Mouse (Mus musculus) neural tube, embryonic 15.5 days (tissue): ENCODE measurements around the gene Cadps. TPM values are rescaled to one million over a fixed set of nuclear protein-coding genes. Genes with fewer than 3 reads are reported as not detected.

Experiments
- ATAC-seq: fragments of 200-750 bp; cut with Nextera tagmentation; 2 replicates; pipeline ENCODE4 v1.8.0; 2017; ENCODE audit warnings: mild to moderate bottlenecking, moderate TSS enrichment, moderate library complexity; ENCODE audit not compliant: low FRiP score
- H3K27ac ChIP-seq: fragments of 300-500 bp; sonication (generic); replicated peaks from 2 replicates; pipeline ENCODE4 v1.5.1; 2015; ENCODE audit warnings: mild to moderate bottlenecking, inconsistent platforms
- H3K27me3 ChIP-seq: fragments of 300-500 bp; sonication (generic); replicated peaks from 2 replicates; pipeline ENCODE4 v1.6.1; 2015; ENCODE audit warnings: inconsistent platforms
- H3K36me3 ChIP-seq: fragments of 300-500 bp; sonication (generic); 2 replicates; pipeline ENCODE4 v1.6.1; 2015; ENCODE audit warnings: inconsistent platforms
- H3K4me1 ChIP-seq: fragments of 300-500 bp; sonication (generic); 2 replicates; pipeline ENCODE4 v1.6.1; 2015; ENCODE audit warnings: inconsistent platforms
- H3K4me2 ChIP-seq: fragments of 300-500 bp; sonication (generic); 2 replicates; pipeline ENCODE4 v1.6.1; 2015; ENCODE audit warnings: inconsistent platforms, mild to moderate bottlenecking, moderate library complexity
- H3K4me3 ChIP-seq: fragments of 300-500 bp; sonication (generic); replicated peaks from 2 replicates; pipeline ENCODE4 v1.5.1; 2015; ENCODE audit warnings: mild to moderate bottlenecking, inconsistent platforms
- H3K9ac ChIP-seq: fragments of 300-500 bp; sonication (generic); replicated peaks from 2 replicates; pipeline ENCODE4 v1.6.1; 2015; ENCODE audit warnings: mild to moderate bottlenecking, inconsistent platforms
- H3K9me3 ChIP-seq: fragments of 300-500 bp; sonication (generic); replicated peaks from 2 replicates; pipeline ENCODE4 v1.6.1; 2016; ENCODE audit warnings: inconsistent platforms
- WGBS: fragments of 180-500 bp; shearing (Covaris S2); methylation state at CpG from one replicate; pipeline ENCODE4 v1.1.7; 2015; ENCODE audit warnings: mixed read lengths; 5-methylcytosine and 5-hydroxymethylcytosine counted together
- polyA plus RNA-seq: library from polyadenylated mRNA; unstranded; fragments of >200 nt; fragmentation: Nextera tagmentation; extraction: Ambion mirVana; gene quantifications from 2 replicates; pipeline ENCODE4 v1.2.1, GENCODE M21; 2015

Gene Cadps
- polyA plus RNA-seq, 1 experiment from 2014 or later: 44.1 TPM

GRCm38 (mm10) chr14:12549290-12549689 is 273.6 kb downstream of the Cadps start:
- no peak overlapping the region for H3K9ac ChIP-seq
- no peak for ATAC-seq

GRCm38 (mm10) chr14:12547496-12547895 is 275.4 kb downstream of the Cadps start:
- Histone ChIP-seq H3K4me1 (no peaks in the 10 kb centered on the region), H3K27me3 (no peaks in the 10 kb centered on the region), H3K36me3 (peaks cover 31% of the 10 kb centered on the region), H3K4me3 (no peak overlapping the region), H3K27ac (no peak overlapping the region), H3K4me2 (no peak overlapping the region), H3K9ac (no peak overlapping the region), H3K9me3 (no peaks in the 10 kb centered on the region)
- 99% methylated on average over 4 of the region's 4 CpGs for WGBS
- ATAC-seq: no peak

More at GRCm38 (mm10) chr14:12549290-12549689, 273.6 kb downstream of the Cadps start:
- no peak overlapping the region for H3K4me3 ChIP-seq
- no peak overlapping the region for H3K4me2 ChIP-seq
- no peaks in the 10 kb centered on the region for H3K9me3 ChIP-seq
- peaks cover 3% of the 10 kb centered on the region; the same call in 1 of the 2 replicates for H3K4me1 ChIP-seq
- no peak overlapping the region for H3K27ac ChIP-seq
- no peaks in the 10 kb centered on the region for H3K27me3 ChIP-seq
- peaks cover 29% of the 10 kb centered on the region for H3K36me3 ChIP-seq

DNA sequence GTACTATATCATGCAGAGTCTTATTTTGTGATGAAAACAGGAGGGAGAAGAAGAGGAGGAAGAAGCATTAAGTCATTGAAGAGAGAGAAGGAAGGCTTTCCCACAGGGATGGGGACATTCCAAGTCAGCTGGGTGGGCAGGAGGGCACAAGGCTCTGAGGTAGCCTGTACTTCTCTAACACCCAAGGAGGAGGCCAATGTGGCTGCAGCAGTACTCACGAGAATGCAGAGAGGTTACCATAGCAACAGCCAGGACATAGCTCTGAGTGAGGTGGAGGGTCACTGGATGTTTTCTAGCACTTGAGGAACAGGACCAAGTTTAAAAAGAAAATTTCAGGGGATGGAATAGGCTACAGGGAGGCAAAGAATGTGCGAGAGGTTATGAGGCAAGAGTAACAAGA is 281.1 kb downstream of the Cadps start:
- H3K36me3 ChIP-seq: peaks cover 20% of the 10 kb centered on the region
- no peak for ATAC-seq
- no peak overlapping the region for H3K4me3 ChIP-seq
- WGBS: 45% methylated on average over 2 of the region's 2 CpGs
- H3K27me3 ChIP-seq: no peaks in the 10 kb centered on the region
- no peaks in the 10 kb centered on the region for H3K4me1 ChIP-seq
- no peak overlapping the region for H3K4me2 ChIP-seq
- no peak overlapping the region for H3K9ac ChIP-seq
- H3K9me3 ChIP-seq: no peaks in the 10 kb centered on the region
- H3K27ac ChIP-seq: no peak overlapping the region

GRCm38 (mm10) chr14:12539071-12539470 is 283.8 kb downstream of the Cadps start:
- Histone ChIP-seq H3K36me3 (peaks cover 20% of the 10 kb centered on the region; the same call in 1 of the 2 replicates), H3K27me3 (no peaks in the 10 kb centered on the region), H3K4me3 (no peak overlapping the region), H3K4me1 (no peaks in the 10 kb centered on the region), H3K9me3 (no peaks in the 10 kb centered on the region), H3K27ac (no peak overlapping the region), H3K9ac (no peak overlapping the region), H3K4me2 (no peak overlapping the region)
- no peak for ATAC-seq
- 89% methylated on average over 5 of the region's 5 CpGs for WGBS

DNA sequence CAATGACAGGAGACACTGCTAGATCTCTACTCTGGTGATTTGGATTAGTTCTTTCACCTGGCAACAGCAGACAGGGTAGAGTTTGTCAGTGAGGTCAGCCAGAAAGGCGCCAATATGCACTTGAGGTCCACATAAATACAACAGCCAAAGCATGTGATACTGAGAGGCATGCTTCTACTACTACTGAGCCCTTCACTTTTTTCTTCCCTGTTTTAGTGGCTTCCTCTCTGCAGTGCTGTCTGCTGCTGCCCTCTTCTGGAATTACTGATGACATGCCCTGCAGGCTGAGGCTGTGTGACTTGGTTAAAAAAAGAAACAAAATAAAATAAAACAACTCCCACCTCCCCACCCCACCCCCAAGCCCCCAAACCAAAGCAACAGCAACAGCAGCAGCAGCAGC is 291.8 kb downstream of the Cadps start:
- Histone ChIP-seq H3K9me3 (no peaks in the 10 kb centered on the region), H3K4me1 (peaks cover 6% of the 10 kb centered on the region; the same call in 1 of the 2 replicates), H3K9ac (no peak overlapping the region), H3K27me3 (no peaks in the 10 kb centered on the region), H3K27ac (no peak overlapping the region), H3K36me3 (peaks cover 23% of the 10 kb centered on the region), H3K4me3 (no peak overlapping the region), H3K4me2 (no peak overlapping the region)
- peak; percentile 74 for ATAC-seq
- WGBS: 45% methylated on average over 1 of the region's 1 CpGs

DNA sequence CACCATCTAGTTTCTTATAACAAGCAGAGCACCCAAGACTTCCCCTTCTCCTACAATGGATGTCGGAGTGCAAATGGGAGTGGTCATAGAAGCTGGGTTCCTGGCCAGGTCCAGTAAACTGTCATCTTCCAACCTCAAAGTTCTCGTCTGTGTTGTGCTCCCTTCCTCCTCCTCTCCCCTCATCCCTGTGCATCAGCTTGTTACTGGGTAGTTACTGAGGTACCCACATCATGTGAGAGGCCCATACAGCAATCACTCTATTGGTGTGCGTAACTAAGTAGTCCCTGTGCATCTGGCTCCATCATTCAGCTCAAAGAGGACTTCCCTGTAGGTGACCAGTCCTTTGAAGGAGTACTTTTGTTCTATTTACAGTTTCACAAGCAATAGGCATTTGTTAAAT is 292.3 kb downstream of the Cadps start:
- peaks cover 20% of the 10 kb centered on the region for H3K36me3 ChIP-seq
- no peak overlapping the region for H3K9ac ChIP-seq
- H3K4me1 ChIP-seq: peaks cover 6% of the 10 kb centered on the region; the same call in 1 of the 2 replicates
- no peak overlapping the region for H3K4me3 ChIP-seq
- no peak overlapping the region for H3K4me2 ChIP-seq
- peak; percentile 10; the same call in 1 of the 2 replicates for ATAC-seq
- 60% methylated on average over 3 of the region's 3 CpGs for WGBS
- H3K9me3 ChIP-seq: no peaks in the 10 kb centered on the region
- no peak overlapping the region for H3K27ac ChIP-seq
- no peaks in the 10 kb centered on the region for H3K27me3 ChIP-seq

DNA sequence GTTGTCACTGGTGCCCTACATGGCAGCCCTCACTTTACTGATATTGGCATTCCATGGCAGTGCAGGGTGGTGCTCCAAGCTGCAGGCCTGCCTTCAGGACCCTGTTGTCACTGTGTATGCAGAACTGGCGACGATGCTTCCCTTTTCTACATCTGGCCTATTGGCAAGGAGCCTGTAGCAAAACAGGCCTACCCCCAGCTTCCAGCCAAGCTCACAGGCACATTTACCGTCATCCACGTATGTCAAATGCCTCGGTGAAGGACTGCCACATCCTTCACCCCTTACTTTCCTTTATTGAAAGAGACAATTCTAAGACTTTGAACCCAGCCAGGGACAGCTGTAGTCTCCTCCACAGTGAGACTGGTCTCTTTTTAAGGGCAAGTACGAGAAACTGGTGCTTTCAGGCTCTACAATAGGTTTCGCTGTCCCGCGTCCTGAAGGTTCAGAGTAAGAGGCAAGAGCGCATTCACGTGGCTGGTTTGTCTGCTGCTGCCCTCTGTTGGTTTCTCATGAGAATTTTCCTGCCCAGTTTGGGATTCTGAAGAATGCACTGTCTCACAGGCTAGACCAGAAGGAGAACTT is 292.8 kb downstream of the Cadps start:
- no peak overlapping the region for H3K27ac ChIP-seq
- H3K27me3 ChIP-seq: no peaks in the 10 kb centered on the region
- ATAC-seq: peak; percentile 70; the same call in 1 of the 2 replicates
- no peaks in the 10 kb centered on the region for H3K9me3 ChIP-seq
- 11% methylated on average over 11 of the region's 11 CpGs for WGBS
- peaks cover 15% of the 10 kb centered on the region for H3K36me3 ChIP-seq
- H3K4me3 ChIP-seq: no peak overlapping the region
- peaks cover 6% of the 10 kb centered on the region; the same call in 1 of the 2 replicates for H3K4me1 ChIP-seq
- H3K4me2 ChIP-seq: peak overlapping the region; percentile 27
- no peak overlapping the region for H3K9ac ChIP-seq

GRCm38 (mm10) chr14:12527296-12527695 is 295.6 kb downstream of the Cadps start:
- Histone ChIP-seq H3K9ac (no peak overlapping the region), H3K27me3 (no peaks in the 10 kb centered on the region), H3K4me1 (peaks cover 6% of the 10 kb centered on the region; the same call in 1 of the 2 replicates), H3K27ac (no peak overlapping the region), H3K9me3 (no peaks in the 10 kb centered on the region), H3K4me3 (no peak overlapping the region), H3K4me2 (no peak overlapping the region), H3K36me3 (peaks cover 16% of the 10 kb centered on the region; the same call in 1 of the 2 replicates)
- WGBS: 74% methylated on average over 5 of the region's 5 CpGs
- ATAC-seq: no peak

DNA sequence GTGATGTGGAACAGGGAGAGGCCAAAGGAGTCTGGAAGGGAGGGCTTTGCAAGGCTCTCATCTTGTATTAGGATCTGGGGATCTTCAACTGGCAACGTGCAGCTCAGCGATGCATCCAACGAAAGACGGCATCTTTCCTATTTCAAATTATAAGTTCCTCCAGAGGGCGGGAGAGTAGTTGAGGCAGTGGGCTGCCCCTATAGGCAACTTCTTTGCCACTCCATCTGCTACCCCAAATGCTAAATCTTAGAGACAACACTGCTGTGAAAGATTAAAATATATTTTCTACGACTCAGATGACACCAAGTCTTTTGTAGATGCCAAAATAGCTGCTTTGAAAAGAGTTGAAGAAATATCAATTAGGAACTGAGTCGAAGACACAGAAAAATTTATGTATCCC is 315.9 kb downstream of the Cadps start:
- no peaks in the 10 kb centered on the region for H3K27me3 ChIP-seq
- H3K9ac ChIP-seq: no peak overlapping the region
- H3K36me3 ChIP-seq: peaks cover 9% of the 10 kb centered on the region
- no peak overlapping the region for H3K27ac ChIP-seq
- no peak overlapping the region for H3K4me3 ChIP-seq
- H3K4me2 ChIP-seq: no peak overlapping the region
- no peak for ATAC-seq
- WGBS: 86% methylated on average over 7 of the region's 7 CpGs
- no peaks in the 10 kb centered on the region for H3K4me1 ChIP-seq
- no peaks in the 10 kb centered on the region for H3K9me3 ChIP-seq

DNA sequence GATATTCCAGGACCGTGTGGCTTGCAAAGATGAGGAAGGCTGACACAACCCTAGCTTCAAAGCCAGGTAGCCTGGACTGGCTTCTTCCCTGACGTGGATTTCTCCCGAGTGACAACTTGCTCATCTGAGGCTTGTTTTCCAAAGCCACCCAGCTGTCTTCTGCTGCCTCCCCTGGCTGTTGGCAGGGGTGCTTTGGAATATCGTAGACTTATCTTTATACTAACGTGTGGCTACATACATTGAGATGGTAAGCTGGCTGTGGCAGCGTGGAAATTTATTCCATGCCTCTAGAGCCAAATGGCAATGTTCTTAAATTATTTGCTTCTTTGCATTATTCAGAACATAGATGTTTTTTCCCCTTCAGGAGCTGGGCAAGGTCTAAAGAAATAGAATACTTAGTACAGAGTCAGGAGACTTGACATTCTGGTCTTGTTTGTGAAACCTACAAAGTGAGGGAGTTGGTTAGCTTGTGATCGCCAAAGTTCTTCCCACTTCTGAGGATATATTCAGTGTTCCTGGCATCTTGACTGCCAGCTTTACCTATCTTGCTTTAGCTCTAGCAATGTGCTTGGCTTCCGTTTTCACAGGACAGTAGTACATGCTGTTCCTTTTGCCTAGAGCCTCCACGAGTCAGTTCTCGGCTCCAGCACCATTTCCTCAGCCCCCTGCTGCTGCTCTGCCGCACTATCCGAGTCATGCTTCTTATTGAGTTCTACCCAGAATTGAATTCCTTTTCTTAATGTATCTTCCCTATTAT is 318.5 kb downstream of the Cadps start:
- WGBS: 80% methylated on average over 12 of the region's 12 CpGs
- Histone ChIP-seq H3K9me3 (no peaks in the 10 kb centered on the region), H3K4me1 (no peaks in the 10 kb centered on the region), H3K4me2 (no peak overlapping the region), H3K27ac (no peak overlapping the region), H3K9ac (no peak overlapping the region), H3K36me3 (peaks cover 9% of the 10 kb centered on the region), H3K27me3 (no peaks in the 10 kb centered on the region), H3K4me3 (no peak overlapping the region)
- no peak for ATAC-seq

DNA sequence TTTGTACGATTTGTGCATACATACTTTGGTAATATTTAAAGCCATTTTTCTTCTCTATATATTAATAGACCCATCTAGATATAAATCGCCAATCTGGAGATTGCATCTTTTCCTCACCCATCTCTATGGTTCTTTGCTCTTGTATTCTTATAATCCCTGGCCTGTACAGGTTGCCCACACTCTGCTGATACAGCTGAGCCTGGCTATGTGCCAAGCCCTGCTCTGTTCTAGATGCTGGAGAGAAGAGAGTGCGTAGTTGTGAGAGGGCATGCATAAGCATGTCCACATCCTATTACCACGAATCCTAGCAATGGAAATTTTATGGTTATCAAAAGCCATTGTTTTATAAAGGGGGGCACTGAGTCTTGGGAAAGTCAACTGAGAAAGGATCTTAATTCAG is 360.7 kb downstream of the Cadps start:
- H3K27ac ChIP-seq: no peak overlapping the region
- no peaks in the 10 kb centered on the region for H3K27me3 ChIP-seq
- WGBS: 78% methylated on average over 4 of the region's 4 CpGs
- H3K4me1 ChIP-seq: peaks cover 7% of the 10 kb centered on the region; the same call in 1 of the 2 replicates
- no peak overlapping the region for H3K4me3 ChIP-seq
- no peak overlapping the region for H3K4me2 ChIP-seq
- H3K9me3 ChIP-seq: no peaks in the 10 kb centered on the region
- H3K9ac ChIP-seq: no peak overlapping the region
- peaks cover 7% of the 10 kb centered on the region; the same call in 1 of the 2 replicates for H3K36me3 ChIP-seq
- no peak for ATAC-seq

DNA sequence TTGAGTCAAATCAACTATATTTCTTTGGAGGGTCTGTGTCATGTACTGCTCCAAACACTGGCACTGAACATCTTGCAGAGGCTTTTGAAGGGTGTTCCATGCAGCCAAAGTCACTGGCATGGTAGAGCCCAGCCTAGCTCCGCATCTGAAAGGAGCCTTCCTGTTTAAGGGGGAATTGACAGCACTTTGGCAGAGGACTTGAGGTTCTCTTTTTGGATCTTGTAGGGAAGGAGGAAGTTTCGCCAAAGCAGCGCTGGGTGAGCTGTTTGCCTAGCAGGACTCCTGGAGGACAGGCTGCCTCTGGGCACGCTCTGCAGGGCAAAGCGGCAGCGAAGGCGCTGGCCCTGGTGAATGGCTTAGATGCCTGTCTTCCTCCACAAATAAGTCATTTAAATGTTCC is 363.2 kb downstream of the Cadps start:
- ATAC-seq: no peak
- 59% methylated on average over 7 of the region's 7 CpGs for WGBS
- no peak overlapping the region for H3K4me3 ChIP-seq
- no peak overlapping the region for H3K27ac ChIP-seq
- H3K9ac ChIP-seq: no peak overlapping the region
- no peaks in the 10 kb centered on the region for H3K27me3 ChIP-seq
- H3K36me3 ChIP-seq: peaks cover 3% of the 10 kb centered on the region; the same call in 1 of the 2 replicates
- H3K4me1 ChIP-seq: peaks cover 7% of the 10 kb centered on the region; the same call in 1 of the 2 replicates
- H3K9me3 ChIP-seq: no peaks in the 10 kb centered on the region
- H3K4me2 ChIP-seq: no peak overlapping the region
